Mouse (Mus musculus) heart, embryonic 16.5 days (tissue): ENCODE measurements around the gene Icam5. TPM values are rescaled to one million over a fixed set of nuclear protein-coding genes. Genes with fewer than 3 reads are reported as not detected.
"Not testable (repeated sequence)": the region's sequence is repeated elsewhere in the genome, so short reads cannot be mapped to it uniquely, and the experiment has no call there.

Source experiments
- ATAC-seq: fragments of 200-750 bp; cut with Nextera tagmentation; replicated peaks from 2 replicates; pipeline ENCODE4 v1.8.0; 2017; ENCODE audit warnings: moderate number of reproducible peaks; ENCODE audit not compliant: insufficient read depth, low FRiP score; ENCODE audit errors: extremely low read depth
- H3K27ac ChIP-seq: fragments of 300-500 bp; sonication (generic); 2 replicates; pipeline ENCODE4 v1.5.1; 2014; ENCODE audit warnings: mild to moderate bottlenecking, low read length, control low read depth, moderate library complexity
- H3K27me3 ChIP-seq: fragments of 300-500 bp; sonication (generic); 2 replicates; pipeline ENCODE4 v1.6.1; 2014; ENCODE audit warnings: low read length, mixed read lengths; ENCODE audit not compliant: control insufficient read depth, insufficient read depth
- H3K36me3 ChIP-seq: fragments of 300-500 bp; sonication (generic); 2 replicates; pipeline ENCODE4 v1.6.1; 2014; ENCODE audit not compliant: control insufficient read depth, insufficient read depth
- H3K4me1 ChIP-seq: fragments of 300-500 bp; sonication (generic); 2 replicates; pipeline ENCODE4 v1.6.1; 2014; ENCODE audit warnings: low read length, mixed read lengths; ENCODE audit not compliant: control insufficient read depth, insufficient read depth
- H3K4me2 ChIP-seq: fragments of 300-500 bp; sonication (generic); 2 replicates; pipeline ENCODE4 v1.6.1; 2014; ENCODE audit warnings: low read depth, mild to moderate bottlenecking, control low read depth, low read length
- H3K4me3 ChIP-seq: fragments of 300-500 bp; sonication (generic); 2 replicates; pipeline ENCODE4 v1.5.1; 2014; ENCODE audit warnings: mild to moderate bottlenecking, control low read depth, low read length
- H3K9ac ChIP-seq: fragments of 300-500 bp; sonication (generic); 2 replicates; pipeline ENCODE4 v1.6.1; 2014; ENCODE audit warnings: low read length, control low read depth
- H3K9me3 ChIP-seq: fragments of 300-500 bp; sonication (generic); replicated peaks from 2 replicates; pipeline ENCODE4 v1.6.1; 2016; ENCODE audit warnings: low read length; ENCODE audit not compliant: control insufficient read depth
- WGBS: fragments of 180-500 bp; shearing (Covaris S2); extraction: QIAGEN DNeasy Blood & Tissue Kit; methylation state at CpG from one replicate; pipeline ENCODE4 v1.1.7; 2014; 5-methylcytosine and 5-hydroxymethylcytosine counted together
- polyA plus RNA-seq: library from polyadenylated mRNA; unstranded; fragments of >200 nt; fragmentation: Nextera tagmentation; extraction: Ambion mirVana; gene quantifications from 2 replicates; pipeline ENCODE4 v1.2.1, GENCODE M21; 2015

Icam5 gene
- polyA plus RNA-seq, 1 experiment from 2014 or later, result 0.08 TPM

DNA sequence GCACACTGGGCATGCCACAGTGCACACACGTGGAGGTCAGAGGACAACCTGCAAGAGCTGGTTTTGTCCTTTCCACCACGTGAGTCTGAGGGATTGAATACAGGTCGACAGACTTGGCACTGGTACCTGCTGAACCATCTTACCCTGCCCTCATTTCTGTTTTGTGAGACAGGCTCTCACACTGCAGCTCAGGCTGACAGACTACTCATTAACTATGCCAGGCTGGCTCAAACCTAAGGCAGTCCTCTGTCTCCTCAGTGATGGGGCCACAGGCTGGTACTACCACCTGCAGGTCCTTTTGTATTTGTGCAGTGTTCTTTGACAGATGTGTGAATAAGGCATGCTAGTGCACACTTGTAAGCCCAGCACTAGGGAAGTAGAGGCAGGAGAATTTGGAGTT, 36.8 kb upstream of the Icam5 start:
- no peak for ATAC-seq
- Histone ChIP-seq H3K27ac (no peak overlapping the region), H3K36me3 (no peaks in the 10 kb centered on the region), H3K27me3 (no peaks in the 10 kb centered on the region), H3K9ac (no peak overlapping the region), H3K9me3 (no peaks in the 10 kb centered on the region), H3K4me3 (no peak overlapping the region), H3K4me1 (no peaks in the 10 kb centered on the region), H3K4me2 (no peak overlapping the region)
- WGBS, result 79% methylated on average over 3 of the region's 3 CpGs

DNA sequence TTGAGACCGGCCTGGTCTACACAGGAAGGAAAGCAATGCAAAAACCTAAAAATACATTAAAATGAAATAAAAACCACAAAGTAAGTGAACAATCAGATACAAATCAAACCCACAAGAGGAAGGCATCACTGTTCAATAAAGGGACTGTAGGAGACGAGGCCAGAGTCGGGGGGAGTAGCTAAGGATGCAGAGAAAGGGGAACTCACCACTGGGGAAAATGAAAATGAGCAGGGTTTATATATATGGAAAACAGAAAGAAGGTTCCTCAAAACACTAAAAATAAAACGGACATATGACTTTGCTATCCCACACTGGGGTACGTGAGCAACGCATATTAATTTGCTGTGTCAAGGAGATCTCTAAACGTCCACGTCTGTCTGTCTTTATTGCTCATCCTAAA, 34.8 kb upstream of the Icam5 start:
- no peak for ATAC-seq
- Histone ChIP-seq H3K9ac (no peak overlapping the region), H3K9me3 (no peaks in the 10 kb centered on the region), H3K4me3 (no peak overlapping the region), H3K4me2 (no peak overlapping the region), H3K36me3 (no peaks in the 10 kb centered on the region), H3K4me1 (0 out of 2 replicates have a peak, but pooled peaks cover 2% of the 10 kb centered on the region), H3K27ac (no peak overlapping the region), H3K27me3 (no peaks in the 10 kb centered on the region)
- 79% methylated on average over 8 of the region's 8 CpGs for WGBS

GRCm38 (mm10) chr9:20998337-20998736, 33.5 kb upstream of the Icam5 start:
- WGBS, result 71% methylated on average over 1 of the region's 1 CpGs
- H3K9ac ChIP-seq, H3K4me1 ChIP-seq, H3K4me2 ChIP-seq, H3K27me3 ChIP-seq, H3K4me3 ChIP-seq, H3K9me3 ChIP-seq, H3K36me3 ChIP-seq, ATAC-seq, H3K27ac ChIP-seq: not testable (repeated sequence)

- Histone ChIP-seq H3K9me3 (no peaks in the 10 kb centered on the region), H3K4me2 (no peak overlapping the region), H3K9ac (no peak overlapping the region), H3K4me3 (no peak overlapping the region), H3K27me3 (no peaks in the 10 kb centered on the region), H3K27ac (no peak overlapping the region), H3K36me3 (peaks cover 8% of the 10 kb centered on the region), H3K4me1 (peaks cover 5% of the 10 kb centered on the region; the same call in 1 of the 2 replicates)
- no peak for ATAC-seq
These were observed 31.1 kb upstream of the Icam5 start for GRCm38 (mm10) chr9:21000811-21001210.

DNA sequence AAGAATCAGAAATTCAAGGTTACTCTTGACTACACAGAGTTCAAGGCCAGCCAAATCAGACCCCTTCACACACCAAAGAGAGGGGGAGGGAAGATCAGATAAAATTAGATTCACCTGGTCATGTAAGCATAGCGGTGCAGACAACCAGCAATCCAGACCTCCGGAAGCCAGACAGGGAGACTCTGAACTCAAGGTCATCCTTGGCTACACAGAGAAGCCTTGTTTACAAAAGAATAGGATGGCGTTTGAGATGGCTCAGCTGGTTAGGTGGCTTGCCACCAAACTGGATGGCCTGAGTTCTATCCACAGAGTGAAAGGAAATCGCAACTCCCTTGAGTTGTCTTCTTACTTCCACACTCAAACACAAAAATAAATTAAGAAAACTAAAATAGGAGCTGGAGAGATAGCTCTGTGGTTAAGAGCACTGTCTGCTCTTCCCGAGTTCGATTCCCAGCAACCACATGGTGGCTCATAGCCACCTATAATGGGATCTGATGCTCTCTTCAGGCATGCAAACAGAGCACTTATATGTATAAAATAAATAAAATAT, 30.1 kb upstream of the Icam5 start:
- H3K9ac ChIP-seq, result no peak overlapping the region
- H3K4me3 ChIP-seq, result no peak overlapping the region

GRCm38 (mm10) chr9:21002270-21002626, 29.6 kb upstream of the Icam5 start:
- no peaks in the 10 kb centered on the region for H3K27me3 ChIP-seq
- H3K9ac ChIP-seq, result peak overlapping the region; percentile 87
- H3K4me2 ChIP-seq, result peak overlapping the region; percentile 77
- 12% methylated on average over 7 of the region's 7 CpGs for WGBS
- ATAC-seq, result no peak
- H3K9me3 ChIP-seq, result no peaks in the 10 kb centered on the region
- peak overlapping the region; percentile 82 for H3K4me3 ChIP-seq
- peak overlapping the region; percentile 77; the same call in 1 of the 2 replicates for H3K27ac ChIP-seq
- H3K4me1 ChIP-seq, result peaks cover 5% of the 10 kb centered on the region; the same call in 1 of the 2 replicates
- peaks cover 19% of the 10 kb centered on the region for H3K36me3 ChIP-seq

More for the DNA sequence above, 30.1 kb upstream of the Icam5 start:
- H3K36me3 ChIP-seq, result peaks cover 15% of the 10 kb centered on the region
- no peaks in the 10 kb centered on the region for H3K27me3 ChIP-seq
- peaks cover 5% of the 10 kb centered on the region; the same call in 1 of the 2 replicates for H3K4me1 ChIP-seq
- 63% methylated on average over 6 of the region's 6 CpGs for WGBS
- ATAC-seq, result no peak
- H3K9me3 ChIP-seq, result no peaks in the 10 kb centered on the region
- no peak overlapping the region for H3K27ac ChIP-seq
- H3K4me2 ChIP-seq, result no peak overlapping the region

- H3K4me2 ChIP-seq, result peak within 1 kb of the TSS; percentile 77
- H3K27me3 ChIP-seq, result no peaks in the 10 kb centered on the region
- H3K9ac ChIP-seq, result peak within 1 kb of the TSS; percentile 87
- peak; percentile 79 for ATAC-seq
- no peaks in the 10 kb centered on the region for H3K9me3 ChIP-seq
- under 1% methylated on average over 72 of the region's 72 CpGs for WGBS
- H3K4me1 ChIP-seq, result peaks cover 5% of the 10 kb centered on the region; the same call in 1 of the 2 replicates
- peak within 1 kb of the TSS; percentile 82 for H3K4me3 ChIP-seq
- H3K36me3 ChIP-seq, result peaks cover 22% of the 10 kb centered on the region
- H3K27ac ChIP-seq, result peak within 1 kb of the TSS; percentile 77
These were observed 29.0 kb upstream of the Icam5 start, which contains the start of gene Mrpl4 for GRCm38 (mm10) chr9:21002627-21003551. TSS of gene Mrpl4 (plus strand) at chr9:21002738.

GRCm38 (mm10) chr9:21007313-21007952, 24.4 kb upstream of the Icam5 start:
- no peaks in the 10 kb centered on the region for H3K9me3 ChIP-seq
- H3K9ac ChIP-seq, result no peak overlapping the region
- WGBS, result 91% methylated on average over 10 of the region's 10 CpGs
- no peak for ATAC-seq
- no peak overlapping the region for H3K4me3 ChIP-seq
- no peak overlapping the region for H3K27ac ChIP-seq
- no peaks in the 10 kb centered on the region; the same call in 1 of the 2 replicates for H3K4me1 ChIP-seq
- H3K27me3 ChIP-seq, result no peaks in the 10 kb centered on the region
- no peak overlapping the region for H3K4me2 ChIP-seq
- peaks cover 28% of the 10 kb centered on the region for H3K36me3 ChIP-seq

DNA sequence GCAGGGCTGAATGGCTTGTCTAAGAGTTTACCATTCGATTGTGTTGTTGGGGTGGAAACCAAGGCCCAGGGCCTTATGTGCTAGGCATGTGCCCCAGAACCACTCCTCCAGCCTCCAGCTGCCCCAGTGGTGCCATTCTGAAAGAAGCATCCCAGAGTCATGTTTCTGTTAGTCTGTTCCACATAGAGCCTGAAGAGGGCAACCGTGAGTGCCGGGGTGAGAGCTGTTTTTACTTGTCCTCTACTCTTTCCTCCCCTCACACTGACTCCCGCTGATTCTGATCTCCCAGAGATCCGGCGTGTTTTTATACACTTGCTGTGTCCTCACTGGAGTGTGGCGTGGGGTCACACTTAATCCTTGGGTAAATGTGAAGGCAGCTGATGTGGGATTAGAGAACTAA, 23.9 kb upstream of the Icam5 start:
- H3K4me2 ChIP-seq, result no peak overlapping the region
- no peak for ATAC-seq
- peaks cover 28% of the 10 kb centered on the region for H3K36me3 ChIP-seq
- H3K9me3 ChIP-seq, result no peaks in the 10 kb centered on the region
- no peaks in the 10 kb centered on the region for H3K27me3 ChIP-seq
- WGBS, result 79% methylated on average over 7 of the region's 7 CpGs
- H3K4me3 ChIP-seq, result no peak overlapping the region
- H3K4me1 ChIP-seq, result no peaks in the 10 kb centered on the region; the same call in 1 of the 2 replicates
- H3K27ac ChIP-seq, result no peak overlapping the region
- H3K9ac ChIP-seq, result no peak overlapping the region
